Mouse (Mus musculus) liver, embryonic 14.5 days (tissue): ENCODE measurements around the gene Cep164. TPM values are rescaled to one million over a fixed set of nuclear protein-coding genes. Genes with fewer than 3 reads are reported as not detected.

ENCODE experiments used
- ATAC-seq: fragments of 200-750 bp; cut with Nextera tagmentation; 2 replicates; pipeline ENCODE4 v1.8.0; 2017; ENCODE audit warnings: moderate number of reproducible peaks, mild to moderate bottlenecking, moderate library complexity; ENCODE audit not compliant: insufficient read depth
- DNase-seq, 3 experiments: peaks; one replicate each; pipeline ENCODE4 v3.0.0-alpha.2; 2012 to 2013; ENCODE audit warnings: low read depth in 3 of 3, low spot score in 3 of 3
- H3K27ac ChIP-seq: fragments of 300-500 bp; sonication (generic); 2 replicates; pipeline ENCODE4 v1.5.1; 2014; ENCODE audit warnings: moderate library complexity, mild to moderate bottlenecking, control low read depth, inconsistent platforms
- H3K27me3 ChIP-seq: fragments of 300-500 bp; sonication (generic); 2 replicates; pipeline ENCODE4 v1.6.1; 2014; ENCODE audit warnings: mild to moderate bottlenecking, low read length, moderate library complexity; ENCODE audit not compliant: control insufficient read depth, insufficient read depth
- H3K36me3 ChIP-seq: fragments of 300-500 bp; sonication (generic); replicated peaks from 2 replicates; pipeline ENCODE4 v1.6.1; 2014; ENCODE audit warnings: low read depth; ENCODE audit not compliant: control insufficient read depth, insufficient read depth
- H3K4me1 ChIP-seq, 2 experiments: fragments of 200-500 bp in 1 of 2; fragments of 300-500 bp in 1 of 2; sonication (generic) in 1 of 2; replicated peaks; 2 replicates each; pipeline ENCODE4 v1.6.1; 2012 to 2014; ENCODE audit warnings: antibody characterized with exemption in 1 of 2, inconsistent platforms in 1 of 2, low read length in 1 of 2; ENCODE audit not compliant: control insufficient read depth in 2 of 2, insufficient read depth in 2 of 2
- H3K4me2 ChIP-seq: fragments of 300-500 bp; sonication (generic); 2 replicates; pipeline ENCODE4 v1.6.1; 2014; ENCODE audit warnings: low read depth, mild to moderate bottlenecking, control low read depth, moderate library complexity
- H3K4me3 ChIP-seq, 2 experiments: fragments of 200-500 bp in 1 of 2; fragments of 300-500 bp in 1 of 2; sonication (generic) in 1 of 2; 2 replicates each; pipeline ENCODE4 v1.5.1; 2012 to 2014; ENCODE audit warnings: low read depth in 2 of 2, low read length in 2 of 2, mild to moderate bottlenecking in 2 of 2, control low read depth in 1 of 2, inconsistent platforms in 1 of 2, moderate library complexity in 1 of 2; ENCODE audit not compliant: insufficient read depth in 1 of 2
- H3K9ac ChIP-seq: fragments of 300-500 bp; sonication (generic); replicated peaks from 2 replicates; pipeline ENCODE4 v1.6.1; 2014; ENCODE audit warnings: mild to moderate bottlenecking, control low read depth, moderate library complexity
- H3K9me3 ChIP-seq: fragments of 300-500 bp; sonication (generic); 2 replicates; pipeline ENCODE4 v1.6.1; 2016; ENCODE audit warnings: low read length, mixed read lengths; ENCODE audit not compliant: control insufficient read depth
- CTCF ChIP-seq: IDR thresholded peaks from 2 replicates; pipeline ENCODE4 v1.5.1; 2016; ENCODE audit warnings: antibody characterized with exemption, low read depth, control low read depth
- EP300 ChIP-seq: IDR thresholded peaks from 2 replicates; pipeline ENCODE4 v1.6.1; 2016; ENCODE audit warnings: antibody characterized with exemption, low read depth
- WGBS: fragments of 180-500 bp; shearing (Covaris S2); extraction: QIAGEN DNeasy Blood & Tissue Kit; methylation state at CpG from one replicate; pipeline ENCODE4 v1.1.7; 2014; ENCODE audit not compliant: insufficient replicate concordance; 5-methylcytosine and 5-hydroxymethylcytosine counted together
- polyA plus RNA-seq, 2 experiments: library from polyadenylated mRNA; depleted of rRNA in 1 of 2; stranded (reverse) in 1 of 2; unstranded in 1 of 2; fragments of >200 nt; fragmentation: Nextera tagmentation in 1 of 2; extraction: Ambion mirVana in 1 of 2; gene quantifications; 2 replicates each; pipeline versions ENCODE4 v1.2.1 to v1.2.3; 2012 to 2014

Gene Cep164
- polyA plus RNA-seq, 2 experiments, result 3.7 to 5.7 TPM

DNA sequence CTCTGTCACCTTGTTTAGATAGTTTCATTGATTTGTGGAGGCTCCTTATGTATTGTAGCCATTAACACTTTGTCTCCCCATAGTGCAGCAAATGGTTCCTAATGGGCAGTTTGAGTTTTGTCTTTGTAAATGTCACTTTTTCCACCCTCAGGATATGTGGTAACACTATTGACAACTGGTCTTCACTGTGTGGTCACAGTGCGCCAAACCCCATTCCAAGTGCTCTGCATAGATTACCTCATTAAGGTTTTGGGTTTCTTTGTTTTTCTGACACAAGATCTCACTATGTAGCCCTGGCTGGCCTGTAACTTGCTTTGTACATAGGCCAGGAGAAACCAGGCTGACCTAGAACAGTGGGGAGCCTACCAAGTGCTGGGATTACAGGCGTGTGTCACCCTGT lies 4.4 kb upstream of the Cep164 start:
- Histone ChIP-seq H3K36me3 (no peaks in the 10 kb centered on the region), H3K4me1 (no peaks in the 10 kb centered on the region; a peak in 1 of 4 replicates), H3K4me2 (no peak overlapping the region), H3K27me3 (no peaks in the 10 kb centered on the region; the same call in 1 of the 2 replicates), H3K27ac (no peak overlapping the region), H3K9me3 (no peaks in the 10 kb centered on the region), H3K4me3 (no peak overlapping the region), H3K9ac (no peak overlapping the region)
- no peak for TF ChIP-seq EP300
- no peak for TF ChIP-seq CTCF
- ATAC-seq (no peak), DNase-seq (no peak)
- WGBS, result 71% methylated on average over 2 of the region's 2 CpGs

DNA sequence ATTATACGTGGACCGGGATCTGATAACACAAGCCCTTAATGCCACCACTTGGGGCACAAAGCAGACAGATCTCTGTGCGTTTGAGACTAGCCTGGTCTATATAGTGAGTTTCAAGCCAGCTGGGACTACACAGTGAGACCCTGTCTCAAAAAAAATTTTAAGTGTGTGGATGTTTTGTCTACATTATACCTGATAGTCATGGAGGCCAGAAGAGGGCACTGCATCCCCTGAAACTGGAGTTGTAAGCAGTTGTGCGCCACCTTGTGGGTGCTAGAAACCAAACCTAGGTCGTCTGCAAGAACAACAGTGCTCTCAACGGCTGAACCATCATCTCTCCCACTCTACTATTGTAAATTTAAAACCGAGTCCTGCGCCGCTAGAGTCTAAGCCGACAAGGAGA lies 616 bp upstream of the Cep164 start:
- Histone ChIP-seq H3K4me3 (peak overlapping the region; percentile 35 to 78; a peak in 3 of 4 replicates), H3K27ac (no peak overlapping the region), H3K4me1 (peaks cover 0 to 3% of the 10 kb centered on the region in 2 experiments; a peak in 2 of 4 replicates), H3K9me3 (no peaks in the 10 kb centered on the region), H3K36me3 (no peaks in the 10 kb centered on the region), H3K9ac (0 out of 2 replicates have a peak overlapping the region, but pooled peaks have one; percentile 12), H3K27me3 (no peaks in the 10 kb centered on the region), H3K4me2 (peak overlapping the region; percentile 91)
- peak; percentile 95 for TF ChIP-seq CTCF
- 0 out of 2 replicates have a peak, but pooled peaks have one; percentile 20 for TF ChIP-seq EP300
- peak; percentile 68 to 74 (median 71) for DNase-seq
- ATAC-seq, result peak; percentile 52; the same call in 1 of the 2 replicates
- 33% methylated on average over 10 of the region's 10 CpGs for WGBS

GRCm38 (mm10) chr9:45827663-45828290 lies 714 bp downstream of the Cep164 start:
- ATAC-seq, result peak; percentile 52; the same call in 1 of the 2 replicates
- no peaks in the 10 kb centered on the region for H3K36me3 ChIP-seq
- no peaks in the 10 kb centered on the region for H3K9me3 ChIP-seq
- peak overlapping the region; percentile 74 to 78 for H3K4me3 ChIP-seq
- WGBS, result 9% methylated on average over 23 of the region's 23 CpGs
- H3K27me3 ChIP-seq, result no peaks in the 10 kb centered on the region
- TF ChIP-seq EP300 (no peak), CTCF (no peak)
- H3K9ac ChIP-seq, result peak overlapping the region; percentile 62
- peak overlapping the region; percentile 91 for H3K4me2 ChIP-seq
- DNase-seq, result no peak
- peaks cover 0 to 3% of the 10 kb centered on the region in 2 experiments; a peak in 2 of 4 replicates for H3K4me1 ChIP-seq
- no peak overlapping the region for H3K27ac ChIP-seq

- DNase-seq, result no peak
- no peak overlapping the region for H3K9ac ChIP-seq
- 41% methylated on average over 9 of the region's 9 CpGs for WGBS
- H3K27ac ChIP-seq, result no peak overlapping the region
- H3K4me1 ChIP-seq, result no peaks in the 10 kb centered on the region
- H3K9me3 ChIP-seq, result no peaks in the 10 kb centered on the region
- no peaks in the 10 kb centered on the region for H3K27me3 ChIP-seq
- H3K4me3 ChIP-seq, result no peak overlapping the region
- no peak overlapping the region for H3K4me2 ChIP-seq
- no peak for TF ChIP-seq CTCF
- TF ChIP-seq EP300, result no peak
- no peaks in the 10 kb centered on the region for H3K36me3 ChIP-seq
- no peak for ATAC-seq
These were observed 10.0 kb downstream of the Cep164 start for GRCm38 (mm10) chr9:45818406-45819011.

GRCm38 (mm10) chr9:45815525-45815924 lies 13.0 kb downstream of the Cep164 start:
- H3K27ac ChIP-seq, result no peak overlapping the region
- H3K9me3 ChIP-seq, result no peaks in the 10 kb centered on the region
- H3K4me3 ChIP-seq, result no peak overlapping the region
- H3K9ac ChIP-seq, result no peak overlapping the region
- WGBS, result 63% methylated on average over 10 of the region's 10 CpGs
- H3K4me1 ChIP-seq, result no peaks in the 10 kb centered on the region
- no peak overlapping the region for H3K4me2 ChIP-seq
- no peaks in the 10 kb centered on the region for H3K27me3 ChIP-seq
- DNase-seq (no peak), ATAC-seq (no peak)
- TF ChIP-seq EP300, result no peak
- no peak for TF ChIP-seq CTCF
- no peaks in the 10 kb centered on the region for H3K36me3 ChIP-seq
